Mouse (Mus musculus): ENCODE results near the gene Lrrc27. TPM values are rescaled to one million over a fixed set of nuclear protein-coding genes. Genes with fewer than 3 reads are reported as not detected.

Gene Lrrc27
- 2.8 and 4.7 TPM in 2 replicates for polyA plus RNA-seq (2015; fragmentation: Nextera tagmentation; extraction: Ambion mirVana)

- no peaks in the 10 kb centered on the region for H3K9me3 ChIP-seq
- peak within 1 kb of the TSS; percentile 82 for H3K4me3 ChIP-seq
- H3K9ac ChIP-seq (replicated peaks), result peak within 1 kb of the TSS; percentile 81
- no peaks in the 10 kb centered on the region for H3K36me3 ChIP-seq
- peak within 1 kb of the TSS; percentile 68 for H3K4me2 ChIP-seq (replicated peaks)
- ATAC-seq (replicated peaks), result peak; percentile 99
- H3K27ac ChIP-seq (replicated peaks), result peak within 1 kb of the TSS; percentile 86
- WGBS, result 2% methylated on average over 53 of the region's 53 CpGs
- no peaks in the 10 kb centered on the region for H3K27me3 ChIP-seq
- peaks cover 13% of the 10 kb centered on the region for H3K4me1 ChIP-seq
These were observed at the start of gene Lrrc27, which contains the start of gene Stk32c for GRCm38 (mm10) chr7:139212754-139213745. Gene Lrrc27 (plus strand): TSS chr7:139212988. Gene Stk32c (minus strand): TSS chr7:139213307.

DNA sequence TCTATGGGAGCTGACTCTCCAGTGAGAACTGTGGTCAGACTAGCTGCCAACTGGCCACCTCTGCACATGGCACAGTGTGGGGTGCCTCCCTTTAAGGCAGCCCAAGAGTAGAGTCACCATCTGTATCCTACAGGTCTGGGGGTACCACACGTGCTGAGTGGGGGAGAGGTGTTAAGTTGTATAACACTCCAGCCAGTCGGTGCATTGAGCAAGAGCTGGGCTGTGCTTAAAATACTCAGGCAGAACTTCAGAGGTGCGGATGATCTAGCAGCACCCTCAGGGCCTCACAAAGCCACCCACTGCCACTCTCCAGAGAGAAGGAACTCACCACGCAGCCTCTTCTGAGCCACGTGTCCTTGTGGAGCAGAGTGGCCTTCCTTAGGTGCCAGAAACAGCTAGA lies 48.4 kb upstream of the Lrrc27 start:
- H3K4me2 ChIP-seq (replicated peaks), result no peak overlapping the region
- no peak for ATAC-seq (replicated peaks)
- no peak overlapping the region for H3K9ac ChIP-seq (replicated peaks)
- no peaks in the 10 kb centered on the region for H3K27me3 ChIP-seq
- H3K4me1 ChIP-seq, result no peaks in the 10 kb centered on the region
- no peak overlapping the region for H3K27ac ChIP-seq (replicated peaks)
- 84% methylated on average over 5 of the region's 5 CpGs for WGBS
- no peaks in the 10 kb centered on the region for H3K9me3 ChIP-seq
- no peak overlapping the region for H3K4me3 ChIP-seq
- H3K36me3 ChIP-seq, result no peaks in the 10 kb centered on the region

DNA sequence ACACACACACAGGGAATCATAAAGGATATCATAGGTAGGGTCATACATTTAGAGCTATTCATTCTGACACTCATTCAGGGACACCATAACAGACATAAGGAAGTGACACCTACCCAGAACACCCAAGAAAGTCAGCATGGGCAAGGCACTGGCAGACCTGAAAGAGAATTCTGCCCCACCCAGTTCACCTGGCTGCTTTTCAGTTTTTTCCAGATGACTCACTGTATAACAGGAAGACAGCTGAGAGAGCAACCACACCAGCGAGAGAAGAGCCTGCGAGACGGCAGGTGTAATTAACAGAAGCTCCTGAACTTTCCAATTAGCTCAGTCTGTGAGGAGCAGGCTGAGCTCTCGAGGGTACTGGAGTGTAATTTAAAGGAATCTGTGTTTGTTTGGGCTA lies 43.6 kb upstream of the Lrrc27 start:
- no peaks in the 10 kb centered on the region for H3K4me1 ChIP-seq
- no peak for ATAC-seq (replicated peaks)
- 60% methylated on average over 4 of the region's 4 CpGs for WGBS

DNA sequence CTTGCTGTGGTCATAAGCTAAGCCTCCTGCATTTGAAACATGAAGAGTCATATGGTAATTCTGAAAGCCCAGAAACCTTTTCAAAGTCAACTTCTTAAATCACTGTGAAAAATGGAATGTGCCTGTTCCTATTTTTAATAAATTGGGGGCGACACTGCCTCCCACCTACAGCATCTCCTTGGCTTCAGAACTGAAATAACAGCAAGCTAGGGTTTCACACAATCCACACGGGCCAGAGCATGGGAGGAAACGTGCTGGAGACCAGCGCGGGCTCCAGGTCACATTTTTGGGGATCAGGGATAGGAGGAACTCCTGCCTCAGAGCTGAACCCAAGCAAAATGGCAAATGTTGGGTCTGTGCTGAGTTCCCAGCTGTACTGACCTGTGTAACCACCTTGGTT lies 33.5 kb upstream of the Lrrc27 start:
- Histone ChIP-seq H3K4me1 (no peaks in the 10 kb centered on the region), H3K27ac (replicated peaks) (no peak overlapping the region), H3K9ac (replicated peaks) (no peak overlapping the region), H3K4me2 (replicated peaks) (no peak overlapping the region), H3K27me3 (no peaks in the 10 kb centered on the region), H3K4me3 (no peak overlapping the region), H3K36me3 (no peaks in the 10 kb centered on the region), H3K9me3 (no peaks in the 10 kb centered on the region)
- ATAC-seq (replicated peaks), result no peak
- WGBS, result 89% methylated on average over 5 of the region's 5 CpGs

More for the DNA sequence above, 43.6 kb upstream of the Lrrc27 start:
- Histone ChIP-seq H3K4me3 (no peak overlapping the region), H3K36me3 (no peaks in the 10 kb centered on the region), H3K27me3 (no peaks in the 10 kb centered on the region), H3K27ac (replicated peaks) (no peak overlapping the region), H3K4me2 (replicated peaks) (no peak overlapping the region), H3K9ac (replicated peaks) (no peak overlapping the region), H3K9me3 (no peaks in the 10 kb centered on the region)

GRCm38 (mm10) chr7:139180058-139180457 lies 32.7 kb upstream of the Lrrc27 start:
- 88% methylated on average over 3 of the region's 3 CpGs for WGBS
- ATAC-seq (replicated peaks), result no peak
- no peaks in the 10 kb centered on the region for H3K9me3 ChIP-seq
- H3K4me2 ChIP-seq (replicated peaks), result no peak overlapping the region
- H3K36me3 ChIP-seq, result no peaks in the 10 kb centered on the region
- H3K4me3 ChIP-seq, result no peak overlapping the region
- no peak overlapping the region for H3K27ac ChIP-seq (replicated peaks)
- no peak overlapping the region for H3K9ac ChIP-seq (replicated peaks)
- H3K4me1 ChIP-seq, result no peaks in the 10 kb centered on the region
- H3K27me3 ChIP-seq, result peaks cover 5% of the 10 kb centered on the region; the same call in 1 of the 2 replicates

- H3K27ac ChIP-seq (replicated peaks), result no peak overlapping the region
- no peaks in the 10 kb centered on the region for H3K9me3 ChIP-seq
- whole genome bisulfite sequencing, result 77% methylated on average over 4 of the region's 4 CpGs
- H3K4me1 ChIP-seq, result peaks cover 13% of the 10 kb centered on the region
- ATAC-seq (replicated peaks), result no peak
- H3K4me2 ChIP-seq (replicated peaks), result no peak overlapping the region
- H3K27me3 ChIP-seq, result peaks cover 34% of the 10 kb centered on the region
- no peak overlapping the region for H3K4me3 ChIP-seq
- H3K36me3 ChIP-seq, result no peaks in the 10 kb centered on the region
- no peak overlapping the region for H3K9ac ChIP-seq (replicated peaks)
These were observed 28.4 kb upstream of the Lrrc27 start for GRCm38 (mm10) chr7:139184396-139184795.

DNA sequence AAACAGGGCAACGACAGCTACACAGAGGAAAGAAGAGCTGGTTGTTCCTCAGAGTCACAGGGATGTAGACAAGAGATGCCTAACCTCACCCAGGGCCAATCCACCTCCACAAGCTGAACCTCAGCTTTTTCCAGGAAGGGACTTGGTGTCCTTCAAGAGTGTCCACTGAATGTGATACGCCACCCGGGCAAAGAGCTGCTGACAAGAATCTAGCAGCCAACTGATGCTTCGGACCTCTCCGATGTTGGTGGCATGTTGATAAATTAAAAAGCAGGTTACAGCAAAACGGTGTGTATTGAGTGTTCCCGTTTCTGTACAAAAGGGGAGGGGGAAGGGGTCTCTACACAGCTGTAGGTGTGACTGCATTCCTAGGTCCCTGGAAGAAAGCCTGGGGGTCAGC lies 27.9 kb upstream of the Lrrc27 start:
- no peak overlapping the region for H3K27ac ChIP-seq (replicated peaks)
- no peak overlapping the region for H3K4me2 ChIP-seq (replicated peaks)
- no peaks in the 10 kb centered on the region for H3K9me3 ChIP-seq
- ATAC-seq (replicated peaks), result no peak
- no peak overlapping the region for H3K9ac ChIP-seq (replicated peaks)
- no peaks in the 10 kb centered on the region for H3K36me3 ChIP-seq
- H3K4me1 ChIP-seq, result peaks cover 13% of the 10 kb centered on the region
- 89% methylated on average over 7 of the region's 7 CpGs for WGBS
- H3K4me3 ChIP-seq, result no peak overlapping the region
- H3K27me3 ChIP-seq, result peaks cover 34% of the 10 kb centered on the region

GRCm38 (mm10) chr7:139185971-139186370 lies 26.8 kb upstream of the Lrrc27 start:
- no peak overlapping the region for H3K9ac ChIP-seq (replicated peaks)
- 49% methylated on average over 5 of the region's 5 CpGs for WGBS
- peaks cover 13% of the 10 kb centered on the region for H3K4me1 ChIP-seq
- H3K27ac ChIP-seq (replicated peaks), result no peak overlapping the region
- peaks cover 34% of the 10 kb centered on the region for H3K27me3 ChIP-seq
- no peak overlapping the region for H3K4me3 ChIP-seq
- no peaks in the 10 kb centered on the region for H3K36me3 ChIP-seq
- H3K9me3 ChIP-seq, result no peaks in the 10 kb centered on the region
- ATAC-seq (replicated peaks), result no peak
- no peak overlapping the region for H3K4me2 ChIP-seq (replicated peaks)

- Histone ChIP-seq H3K27me3 (peaks cover 34% of the 10 kb centered on the region), H3K36me3 (no peaks in the 10 kb centered on the region), H3K9me3 (no peaks in the 10 kb centered on the region), H3K4me1 (peaks cover 13% of the 10 kb centered on the region), H3K9ac (replicated peaks) (no peak overlapping the region), H3K4me2 (replicated peaks) (no peak overlapping the region), H3K4me3 (no peak overlapping the region), H3K27ac (replicated peaks) (no peak overlapping the region)
- WGBS, result 84% methylated on average over 8 of the region's 8 CpGs
- ATAC-seq (replicated peaks), result no peak
These were observed 26.4 kb upstream of the Lrrc27 start for GRCm38 (mm10) chr7:139186436-139186835.

DNA sequence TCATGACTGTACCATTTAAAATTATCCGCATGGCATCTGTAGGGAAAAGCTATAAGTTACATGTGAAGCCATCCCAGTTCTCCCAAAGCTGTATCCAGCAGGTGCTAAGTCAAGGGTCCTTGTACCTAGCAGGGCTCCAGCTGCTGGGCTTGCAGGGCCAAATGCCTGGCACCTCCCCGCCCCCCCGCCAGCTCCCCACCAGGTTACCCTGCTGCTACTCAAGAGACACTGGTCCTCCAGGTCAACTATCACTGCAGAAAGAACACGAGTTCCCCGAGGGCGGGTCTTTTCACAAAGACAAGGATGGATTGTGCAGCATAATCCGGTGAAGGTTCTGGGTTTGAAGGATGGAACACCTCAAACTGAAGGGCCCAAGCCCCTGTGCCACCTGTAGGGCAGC lies 25.5 kb upstream of the Lrrc27 start:
- Histone ChIP-seq H3K4me3 (peak overlapping the region; percentile 72), H3K4me1 (peaks cover 13% of the 10 kb centered on the region), H3K9me3 (no peaks in the 10 kb centered on the region), H3K27me3 (peaks cover 34% of the 10 kb centered on the region), H3K4me2 (replicated peaks) (peak overlapping the region; percentile 95), H3K36me3 (no peaks in the 10 kb centered on the region), H3K9ac (replicated peaks) (no peak overlapping the region), H3K27ac (replicated peaks) (no peak overlapping the region)
- no peak for ATAC-seq (replicated peaks)
- WGBS, result 30% methylated on average over 7 of the region's 7 CpGs

DNA sequence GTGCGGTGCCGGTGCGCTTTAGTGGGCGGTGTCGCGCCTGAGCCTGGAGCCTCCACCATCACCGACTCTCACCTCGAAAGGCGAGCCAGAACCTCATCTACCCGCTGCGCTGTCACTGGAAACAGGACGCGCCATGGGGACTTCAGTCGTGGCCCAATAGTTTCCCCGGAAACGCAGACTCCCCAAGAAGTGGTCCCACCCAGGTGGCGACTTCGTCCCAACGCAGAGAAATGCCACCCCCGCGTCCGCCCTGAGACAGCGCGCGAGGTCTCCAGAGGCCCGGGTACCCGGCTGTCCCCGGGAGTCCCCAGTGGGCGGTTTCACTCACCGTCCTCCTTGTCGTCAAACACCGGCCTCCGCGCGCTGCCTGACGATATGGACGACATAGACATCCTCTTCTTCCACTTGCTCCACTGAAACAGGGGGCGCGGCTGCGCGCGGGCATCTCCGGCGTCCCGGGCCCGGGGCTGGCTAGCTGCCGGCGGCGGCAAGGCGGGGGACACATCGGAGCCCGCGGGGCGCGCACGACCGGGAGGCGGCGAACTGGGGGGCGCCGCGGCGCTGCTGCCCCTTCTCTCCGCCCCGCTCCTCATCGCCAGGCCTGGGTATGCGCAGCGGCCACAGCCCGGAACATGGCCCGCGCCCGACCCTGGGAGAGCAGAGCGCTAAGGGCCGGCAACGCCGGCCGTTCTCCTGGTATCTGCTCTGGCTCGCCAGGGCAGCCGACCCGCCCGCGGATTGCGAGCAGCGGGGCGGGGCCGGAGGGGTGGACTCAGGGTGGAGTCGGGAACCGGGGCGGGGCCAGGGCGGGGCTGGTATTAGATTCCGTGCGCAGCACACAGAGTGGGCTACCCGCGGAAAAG lies 24.8 kb upstream of the Lrrc27 start:
- peak overlapping the region; percentile 72 for H3K4me3 ChIP-seq
- 0 out of 2 replicates have a peak overlapping the region, but pooled peaks have one; percentile 7 for H3K27ac ChIP-seq (replicated peaks)
- WGBS, result under 1% methylated on average over 86 of the region's 94 CpGs

More for the DNA sequence above, 24.8 kb upstream of the Lrrc27 start:
- Histone ChIP-seq H3K36me3 (no peaks in the 10 kb centered on the region), H3K27me3 (peaks cover 34% of the 10 kb centered on the region), H3K4me1 (peaks cover 13% of the 10 kb centered on the region), H3K9ac (replicated peaks) (peak overlapping the region; percentile 59), H3K9me3 (no peaks in the 10 kb centered on the region), H3K4me2 (replicated peaks) (peak overlapping the region; percentile 95)
- ATAC-seq (replicated peaks), result peak; percentile 95

Measured in forebrain, embryonic 15.5 days (tissue).